Mouse (Mus musculus) kidney, embryonic 16.5 days (tissue): ENCODE measurements at regions not wholly inside any gene's neighbourhood (a gene's known extent, or its start where the extent isn't known, plus 50 kb on each side); places are given as distances from the start of the nearest gene placed in this dataset.

ENCODE experiments used
- ATAC-seq: fragments of 200-750 bp; cut with Nextera tagmentation; 2 replicates; pipeline ENCODE4 v1.8.0; 2017; ENCODE audit warnings: moderate TSS enrichment; ENCODE audit not compliant: low FRiP score, low TSS enrichment
- H3K27ac ChIP-seq: fragments of 300-500 bp; sonication (generic); 2 replicates; pipeline ENCODE4 v1.5.1; 2014; ENCODE audit warnings: low read length
- H3K27me3 ChIP-seq: fragments of 300-500 bp; sonication (generic); 2 replicates; pipeline ENCODE4 v1.6.1; 2014; ENCODE audit warnings: low read length, control low read depth, mixed read lengths; ENCODE audit not compliant: insufficient read depth
- H3K36me3 ChIP-seq: fragments of 300-500 bp; sonication (generic); 2 replicates; pipeline ENCODE4 v1.6.1; 2014; ENCODE audit warnings: low read length, control low read depth, mixed read lengths; ENCODE audit not compliant: insufficient read depth
- H3K4me1 ChIP-seq: fragments of 300-500 bp; sonication (generic); 2 replicates; pipeline ENCODE4 v1.6.1; 2014; ENCODE audit warnings: low read length, control low read depth, mixed read lengths; ENCODE audit not compliant: insufficient read depth
- H3K4me2 ChIP-seq: fragments of 300-500 bp; sonication (generic); replicated peaks from 2 replicates; pipeline ENCODE4 v1.6.1; 2014; ENCODE audit warnings: low read depth, low read length
- H3K4me3 ChIP-seq: fragments of 300-500 bp; sonication (generic); 2 replicates; pipeline ENCODE4 v1.5.1; 2014; ENCODE audit warnings: mild to moderate bottlenecking, low read length
- H3K9ac ChIP-seq: fragments of 300-500 bp; sonication (generic); replicated peaks from 2 replicates; pipeline ENCODE4 v1.6.1; 2014; ENCODE audit warnings: low read length
- H3K9me3 ChIP-seq: fragments of 300-500 bp; sonication (generic); 2 replicates; pipeline ENCODE4 v1.6.1; 2016; ENCODE audit warnings: low read length, control low read depth
- WGBS: fragments of 180-500 bp; shearing (Covaris S2); extraction: QIAGEN DNeasy Blood & Tissue Kit; methylation state at CpG from one replicate; pipeline ENCODE4 v1.1.7; 2014; 5-methylcytosine and 5-hydroxymethylcytosine counted together

DNA sequence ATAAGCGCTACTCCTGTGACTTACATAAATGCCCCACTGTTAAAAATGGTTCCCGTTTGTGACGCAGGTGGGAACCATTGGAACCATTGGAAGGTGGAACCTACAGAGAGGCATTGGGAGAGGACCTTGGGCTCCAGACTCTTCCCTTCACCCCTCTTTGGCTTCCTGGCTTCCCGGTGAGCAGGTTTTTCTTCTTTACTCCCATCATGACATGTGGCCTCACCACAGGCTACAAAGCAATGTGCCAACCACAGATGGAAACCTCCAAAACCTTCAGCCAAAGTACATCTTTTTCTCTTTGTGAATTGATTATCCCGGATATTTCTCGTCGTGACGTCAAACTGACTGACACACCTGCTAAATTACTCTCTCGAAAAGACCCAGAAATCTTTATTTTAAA, 166.9 kb upstream of the Arrdc4 start:
- no peak overlapping the region for H3K4me3 ChIP-seq
- H3K36me3 ChIP-seq: no peaks in the 10 kb centered on the region
- H3K9me3 ChIP-seq: no peaks in the 10 kb centered on the region
- H3K27me3 ChIP-seq: no peaks in the 10 kb centered on the region
- no peak overlapping the region for H3K27ac ChIP-seq
- no peak overlapping the region for H3K9ac ChIP-seq
- peaks cover 7% of the 10 kb centered on the region; the same call in 1 of the 2 replicates for H3K4me1 ChIP-seq
- 65% methylated on average over 9 of the region's 9 CpGs for WGBS
- ATAC-seq: no peak
- no peak overlapping the region for H3K4me2 ChIP-seq

DNA sequence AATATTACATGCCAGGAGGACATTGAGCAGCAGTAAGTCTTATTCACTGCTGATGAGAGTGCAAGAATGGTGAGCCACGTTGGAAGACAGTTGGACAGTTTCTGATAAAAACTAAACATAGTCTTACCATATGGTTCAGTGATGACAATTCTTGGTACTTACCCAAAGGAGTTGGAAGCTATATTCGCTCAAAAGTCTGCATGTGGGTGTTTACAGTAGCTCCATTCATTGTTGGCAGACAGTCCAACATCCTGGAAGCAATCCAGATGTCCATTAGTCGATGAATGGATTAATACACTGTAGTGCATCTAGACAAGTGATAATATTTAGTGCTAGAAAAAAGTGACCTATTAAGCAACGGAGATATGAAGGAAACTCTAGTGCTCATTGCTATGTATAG, 165.3 kb upstream of the Arrdc4 start:
- no peak overlapping the region for H3K4me2 ChIP-seq
- H3K36me3 ChIP-seq: no peaks in the 10 kb centered on the region
- ATAC-seq: no peak
- H3K4me1 ChIP-seq: peaks cover 7% of the 10 kb centered on the region; the same call in 1 of the 2 replicates
- H3K4me3 ChIP-seq: no peak overlapping the region
- H3K27me3 ChIP-seq: no peaks in the 10 kb centered on the region
- no peaks in the 10 kb centered on the region for H3K9me3 ChIP-seq
- H3K9ac ChIP-seq: no peak overlapping the region
- WGBS: 61% methylated on average over 4 of the region's 4 CpGs
- H3K27ac ChIP-seq: no peak overlapping the region

DNA sequence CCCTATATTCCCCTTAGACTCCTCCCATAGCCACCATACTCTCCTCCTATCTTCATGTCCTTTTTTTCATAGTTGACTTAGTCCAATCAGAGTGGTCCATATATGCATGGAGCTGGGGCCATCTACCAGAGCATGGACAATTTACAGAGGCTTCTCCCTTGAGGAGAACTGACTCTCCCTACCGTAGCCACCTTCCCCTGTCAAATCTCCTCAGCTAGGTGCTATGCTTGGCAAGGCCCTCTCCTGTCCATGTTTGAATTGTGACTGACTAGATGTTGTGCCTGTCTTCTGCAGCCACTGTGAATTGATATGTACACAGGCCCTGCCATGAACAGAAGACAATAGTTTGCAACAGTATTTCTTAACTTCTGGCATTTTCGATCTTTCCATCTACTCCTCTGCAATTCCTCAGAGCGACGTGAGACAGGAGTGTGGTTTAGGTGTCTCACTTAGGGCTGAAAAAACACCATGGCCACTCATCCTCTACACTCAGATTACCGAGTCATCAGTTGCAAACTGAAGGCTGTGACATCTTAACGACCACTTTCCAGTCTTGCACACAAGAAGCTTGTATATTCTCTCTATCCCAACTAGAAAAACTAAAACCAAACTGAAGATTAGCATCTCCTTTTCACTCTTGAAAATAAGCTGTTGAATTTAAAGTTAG, 163.1 kb upstream of the Arrdc4 start:
- no peaks in the 10 kb centered on the region for H3K9me3 ChIP-seq
- peaks cover 3% of the 10 kb centered on the region; the same call in 1 of the 2 replicates for H3K4me1 ChIP-seq
- no peak overlapping the region for H3K4me3 ChIP-seq
- no peaks in the 10 kb centered on the region for H3K36me3 ChIP-seq
- no peaks in the 10 kb centered on the region for H3K27me3 ChIP-seq
- no peak overlapping the region for H3K9ac ChIP-seq
- H3K27ac ChIP-seq: peak overlapping the region; percentile 44; the same call in 1 of the 2 replicates
- 38% methylated on average over 6 of the region's 6 CpGs for WGBS
- ATAC-seq: peak; percentile 71; the same call in 1 of the 2 replicates
- H3K4me2 ChIP-seq: no peak overlapping the region

DNA sequence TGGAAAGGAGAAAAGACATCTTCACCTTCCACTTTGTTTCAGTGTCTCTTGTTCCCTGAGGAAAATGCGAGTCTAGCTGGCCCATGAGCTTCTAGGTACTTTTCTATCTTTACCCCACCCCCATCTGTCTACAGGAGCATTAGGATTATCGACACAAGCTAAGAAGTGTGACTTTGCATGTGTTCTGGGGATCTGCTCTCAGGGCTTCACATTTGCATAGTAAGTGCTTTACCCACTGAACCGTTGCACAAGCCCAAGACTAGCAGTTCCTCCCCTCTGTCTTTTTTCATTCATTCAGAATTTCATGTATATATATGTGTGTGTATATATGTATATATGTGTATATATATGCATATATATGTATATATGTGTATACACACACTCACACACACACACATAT, 162.5 kb upstream of the Arrdc4 start:
- Histone ChIP-seq H3K9me3 (no peaks in the 10 kb centered on the region), H3K4me3 (no peak overlapping the region), H3K27me3 (no peaks in the 10 kb centered on the region), H3K4me2 (no peak overlapping the region), H3K36me3 (no peaks in the 10 kb centered on the region), H3K4me1 (no peaks in the 10 kb centered on the region; the same call in 1 of the 2 replicates), H3K9ac (no peak overlapping the region), H3K27ac (no peak overlapping the region)
- peak; percentile 73; the same call in 1 of the 2 replicates for ATAC-seq
- 62% methylated on average over 3 of the region's 3 CpGs for WGBS

DNA sequence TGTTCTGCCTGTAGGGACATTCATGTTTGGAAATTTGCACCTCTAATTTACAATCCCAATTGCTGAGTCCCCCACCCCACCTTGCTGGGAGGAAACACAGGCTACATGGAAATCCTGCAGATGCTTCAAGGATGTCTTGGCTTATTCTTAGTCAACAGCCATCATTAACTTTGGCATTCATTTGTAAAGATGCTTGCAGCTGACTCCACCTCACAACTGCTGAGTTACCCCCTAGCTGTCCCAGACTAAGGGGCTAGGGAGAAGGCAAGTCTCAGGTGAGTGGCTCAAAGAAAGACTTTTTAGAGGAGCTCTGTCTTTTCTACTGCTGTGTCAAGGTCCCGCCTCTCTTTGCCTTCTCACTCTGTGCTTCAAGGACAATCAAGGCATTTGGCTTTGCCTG, 160.7 kb upstream of the Arrdc4 start:
- Histone ChIP-seq H3K4me3 (no peak overlapping the region), H3K36me3 (no peaks in the 10 kb centered on the region), H3K27me3 (no peaks in the 10 kb centered on the region), H3K9ac (no peak overlapping the region), H3K27ac (no peak overlapping the region), H3K9me3 (no peaks in the 10 kb centered on the region), H3K4me2 (no peak overlapping the region), H3K4me1 (no peaks in the 10 kb centered on the region)
- ATAC-seq: no peak
- WGBS: 100% methylated on average over 1 of the region's 1 CpGs

DNA sequence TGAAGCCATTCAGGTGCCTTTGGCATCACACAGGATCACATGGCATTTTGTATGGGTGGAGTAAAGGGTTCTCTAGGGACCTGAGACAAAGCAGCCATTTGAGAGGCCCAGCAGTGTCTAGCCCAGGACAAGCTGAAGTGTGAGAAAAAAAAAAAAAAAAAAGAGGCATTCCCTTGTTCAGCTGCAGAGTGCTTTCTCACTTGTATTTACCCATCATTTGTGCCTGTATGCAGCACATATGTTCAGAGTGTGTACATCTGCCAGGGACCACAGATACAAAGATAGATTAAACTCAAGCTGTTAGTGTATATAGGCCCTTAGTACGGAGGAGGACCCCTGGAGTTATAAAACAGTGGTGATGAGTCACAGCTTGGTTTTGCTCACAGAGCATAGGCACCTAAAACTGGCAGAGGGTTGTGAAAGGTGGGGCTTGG, 159.4 kb upstream of the Arrdc4 start:
- Histone ChIP-seq H3K9me3 (no peaks in the 10 kb centered on the region), H3K36me3 (no peaks in the 10 kb centered on the region), H3K4me1 (no peaks in the 10 kb centered on the region), H3K4me2 (no peak overlapping the region), H3K27me3 (no peaks in the 10 kb centered on the region), H3K27ac (no peak overlapping the region), H3K9ac (no peak overlapping the region), H3K4me3 (no peak overlapping the region)
- WGBS: 30% methylated on average over 1 of the region's 1 CpGs
- ATAC-seq: no peak

DNA sequence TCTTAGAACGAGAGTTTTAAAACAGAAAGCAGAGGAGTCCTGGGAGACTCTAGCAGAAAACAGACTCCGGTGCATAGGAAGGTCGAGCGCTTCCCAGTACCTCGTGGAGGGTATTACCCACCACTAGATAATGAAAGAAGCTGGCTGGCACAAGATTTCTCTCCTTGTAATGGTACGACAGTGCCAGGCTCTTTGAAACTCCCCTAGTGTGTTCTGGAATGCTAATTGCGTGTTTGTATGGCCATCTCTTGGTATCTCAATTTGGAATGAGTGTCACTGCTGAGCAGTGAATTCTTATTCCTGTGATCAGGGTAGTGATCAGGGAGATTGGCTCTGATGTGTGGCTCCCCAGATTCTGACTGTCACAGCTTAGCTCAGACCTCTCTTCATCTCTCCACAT, 158.8 kb upstream of the Arrdc4 start:
- no peaks in the 10 kb centered on the region for H3K9me3 ChIP-seq
- H3K9ac ChIP-seq: no peak overlapping the region
- ATAC-seq: no peak
- H3K4me3 ChIP-seq: no peak overlapping the region
- H3K4me2 ChIP-seq: no peak overlapping the region
- WGBS: 88% methylated on average over 7 of the region's 7 CpGs
- H3K4me1 ChIP-seq: no peaks in the 10 kb centered on the region
- H3K27ac ChIP-seq: no peak overlapping the region
- H3K36me3 ChIP-seq: no peaks in the 10 kb centered on the region
- no peaks in the 10 kb centered on the region for H3K27me3 ChIP-seq

DNA sequence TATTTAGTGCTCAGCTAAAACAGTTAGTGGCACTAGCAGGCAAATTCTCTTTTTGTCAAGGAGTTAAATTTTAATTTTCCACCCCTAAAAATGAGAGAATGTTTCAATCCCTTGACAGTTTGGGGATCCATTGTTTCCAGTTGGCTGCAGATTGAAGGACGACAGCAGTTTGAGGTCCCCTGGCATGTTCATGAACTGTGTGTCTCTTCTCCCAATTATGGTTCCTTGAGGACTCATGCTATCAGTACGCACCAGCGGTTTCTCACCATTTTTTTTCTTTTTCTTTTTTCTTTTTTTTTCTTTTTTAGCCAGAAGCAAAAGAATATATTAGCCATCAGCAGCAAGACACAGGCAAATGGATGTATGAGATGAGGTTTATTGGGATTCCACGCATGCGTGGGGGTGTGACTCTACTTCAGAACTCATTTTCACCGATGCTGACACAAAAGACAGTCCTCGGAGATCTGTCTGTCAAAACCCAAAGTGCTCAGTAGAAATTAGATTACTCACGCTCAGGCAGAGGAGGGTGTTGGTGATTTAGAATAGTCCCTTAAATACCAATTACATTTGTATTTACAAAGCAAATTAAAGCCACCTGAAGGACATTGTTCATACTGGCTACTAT, 157.8 kb upstream of the Arrdc4 start:
- Histone ChIP-seq H3K27me3 (no peaks in the 10 kb centered on the region), H3K4me3 (no peak overlapping the region), H3K4me1 (no peaks in the 10 kb centered on the region), H3K9me3 (no peaks in the 10 kb centered on the region), H3K4me2 (no peak overlapping the region), H3K36me3 (no peaks in the 10 kb centered on the region), H3K9ac (no peak overlapping the region), H3K27ac (no peak overlapping the region)
- 76% methylated on average over 8 of the region's 8 CpGs for WGBS
- ATAC-seq: no peak

DNA sequence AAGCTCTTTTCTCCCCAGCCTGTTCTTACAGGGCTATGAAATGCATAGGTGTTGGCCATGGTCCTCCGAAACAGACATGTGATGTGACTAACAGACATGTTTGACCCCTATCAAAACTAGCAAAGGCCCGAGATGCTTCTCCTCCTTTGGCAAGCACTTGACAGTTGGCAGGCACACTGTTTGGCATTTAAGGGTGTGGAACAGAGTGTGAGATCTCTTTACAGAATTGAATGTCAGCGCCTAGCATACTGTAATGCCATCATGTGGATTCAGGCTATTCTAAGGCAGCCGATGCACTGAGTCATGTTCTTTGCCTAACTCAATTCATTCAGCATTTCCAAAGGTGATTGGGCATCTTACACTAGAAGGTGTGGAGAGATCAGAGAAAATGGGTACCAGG, 156.8 kb upstream of the Arrdc4 start:
- H3K36me3 ChIP-seq: no peaks in the 10 kb centered on the region
- H3K27me3 ChIP-seq: no peaks in the 10 kb centered on the region
- 91% methylated on average over 4 of the region's 4 CpGs for WGBS
- no peak overlapping the region for H3K27ac ChIP-seq
- ATAC-seq: no peak
- no peak overlapping the region for H3K4me3 ChIP-seq
- H3K4me2 ChIP-seq: no peak overlapping the region
- H3K9me3 ChIP-seq: no peaks in the 10 kb centered on the region
- H3K9ac ChIP-seq: no peak overlapping the region
- H3K4me1 ChIP-seq: no peaks in the 10 kb centered on the region

DNA sequence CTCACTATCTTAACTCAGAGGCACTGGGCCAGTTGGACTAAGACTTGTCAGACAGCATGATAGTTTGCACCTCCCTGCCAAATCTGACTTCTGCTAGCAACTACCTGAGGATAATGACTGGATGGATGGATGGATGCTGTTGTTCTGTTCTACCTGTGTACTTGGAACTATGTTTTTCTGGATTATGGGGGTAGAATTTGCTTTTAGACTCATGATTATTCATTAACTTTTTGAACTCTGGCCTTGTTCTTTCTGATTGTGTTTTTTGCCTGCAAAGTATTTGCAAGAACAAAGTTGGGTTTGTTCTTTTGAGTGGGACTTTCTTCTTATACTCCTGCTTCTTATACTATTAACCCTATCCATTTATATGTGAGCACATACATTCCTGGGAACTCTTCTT, 137.1 kb upstream of the Arrdc4 start:
- no peak overlapping the region for H3K9ac ChIP-seq
- H3K4me2 ChIP-seq: no peak overlapping the region
- H3K27ac ChIP-seq: no peak overlapping the region
- H3K27me3 ChIP-seq: no peaks in the 10 kb centered on the region
- ATAC-seq: no peak
- no peak overlapping the region for H3K4me3 ChIP-seq
- no peaks in the 10 kb centered on the region for H3K9me3 ChIP-seq
- H3K4me1 ChIP-seq: no peaks in the 10 kb centered on the region
- no peaks in the 10 kb centered on the region for H3K36me3 ChIP-seq
